Mouse (Mus musculus) E14TG2a.4 (cell line): ENCODE results near the gene Zc3h7a.
"Not testable (repeated sequence)": the region's sequence is repeated elsewhere in the genome, so short reads cannot be mapped to it uniquely, and the experiment has no call there.

Source experiments
- CTCF ChIP-seq: conservative IDR thresholded peaks from 2 replicates; pipeline ENCODE4 v1.5.1; 2014; ENCODE audit warnings: low read length
- NANOG ChIP-seq: IDR thresholded peaks from 2 replicates; pipeline ENCODE4 v1.6.1; 2014; ENCODE audit warnings: borderline replicate concordance, low read length, mixed read lengths
- POU5F1 ChIP-seq: IDR thresholded peaks from 2 replicates; pipeline ENCODE4 v1.6.1; 2014; ENCODE audit warnings: low read length, borderline replicate concordance

DNA sequence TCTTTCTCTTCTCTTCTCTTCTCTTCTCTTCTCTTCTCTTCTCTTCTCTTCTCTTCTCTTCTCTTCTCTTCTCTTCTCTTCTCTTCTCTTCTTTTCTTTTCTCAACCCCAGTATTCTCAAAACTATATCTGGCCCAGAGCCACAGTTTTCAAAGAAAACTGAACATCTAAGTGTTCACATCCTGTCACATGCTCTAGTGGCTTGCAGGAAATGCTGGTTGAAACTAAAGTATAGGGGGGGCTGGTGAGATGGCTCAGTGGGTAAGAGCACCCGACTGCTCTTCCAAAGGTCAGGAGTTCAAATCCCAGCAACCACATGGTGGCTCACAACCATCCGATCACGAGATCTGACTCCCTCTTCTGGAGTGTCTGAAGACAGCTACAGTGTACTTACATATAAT lies 18.5 kb downstream of the Zc3h7a start:
- TF ChIP-seq CTCF, NANOG, POU5F1: not testable (repeated sequence)
